Mouse (Mus musculus) limb, embryonic 14.5 days (tissue): ENCODE results near the gene Sf3b6. TPM values are rescaled to one million over a fixed set of nuclear protein-coding genes. Genes with fewer than 3 reads are reported as not detected.

Experiments used
- ATAC-seq: fragments of 200-750 bp; cut with Nextera tagmentation; 2 replicates; pipeline ENCODE4 v1.8.0; 2017; ENCODE audit warnings: low read depth, moderate number of reproducible peaks, moderate TSS enrichment; ENCODE audit not compliant: low FRiP score
- DNase-seq: peaks from one replicate; pipeline ENCODE4 v3.0.0-alpha.2; 2015; ENCODE audit warnings: low spot score
- H3K27ac ChIP-seq: fragments of 300-500 bp; sonication (generic); replicated peaks from 2 replicates; pipeline ENCODE4 v1.5.1; 2014; ENCODE audit warnings: low read depth, mild to moderate bottlenecking, low read length, moderate library complexity, mixed read lengths
- H3K27me3 ChIP-seq: fragments of 300-500 bp; sonication (generic); 2 replicates; pipeline ENCODE4 v1.6.1; 2014; ENCODE audit warnings: low read length, mixed read lengths; ENCODE audit not compliant: control insufficient read depth, insufficient read depth
- H3K36me3 ChIP-seq: fragments of 300-500 bp; sonication (generic); 2 replicates; pipeline ENCODE4 v1.6.1; 2014; ENCODE audit warnings: mild to moderate bottlenecking, low read length, moderate library complexity, mixed read lengths; ENCODE audit not compliant: control insufficient read depth, insufficient read depth
- H3K4me1 ChIP-seq: fragments of 300-500 bp; sonication (generic); 2 replicates; pipeline ENCODE4 v1.6.1; 2014; ENCODE audit warnings: antibody characterized with exemption, low read length, mixed read lengths; ENCODE audit not compliant: control insufficient read depth, insufficient read depth
- H3K4me2 ChIP-seq: fragments of 300-500 bp; sonication (generic); replicated peaks from 2 replicates; pipeline ENCODE4 v1.6.1; 2014; ENCODE audit warnings: low read depth, mild to moderate bottlenecking, low read length, moderate library complexity; ENCODE audit not compliant: severe bottlenecking
- H3K4me3 ChIP-seq: fragments of 300-500 bp; sonication (generic); replicated peaks from 2 replicates; pipeline ENCODE4 v1.5.1; 2014; ENCODE audit warnings: low read length
- H3K9ac ChIP-seq: fragments of 300-500 bp; sonication (generic); 2 replicates; pipeline ENCODE4 v1.6.1; 2014; ENCODE audit warnings: mild to moderate bottlenecking, low read depth, low read length, moderate library complexity; ENCODE audit not compliant: severe bottlenecking
- H3K9me3 ChIP-seq: fragments of 300-500 bp; sonication (generic); 2 replicates; pipeline ENCODE4 v1.6.1; 2016; ENCODE audit warnings: low read length; ENCODE audit not compliant: control insufficient read depth
- POLR2A ChIP-seq: fragments of 200-500 bp; IDR thresholded peaks from 2 replicates; pipeline ENCODE4 v1.8.0; 2012; ENCODE audit warnings: inconsistent platforms, mild to moderate bottlenecking, moderate library complexity, borderline replicate concordance; ENCODE audit not compliant: insufficient read depth, insufficient read length; ENCODE audit errors: extremely low read depth
- WGBS: fragments of 180-500 bp; shearing (Covaris S2); extraction: QIAGEN DNeasy Blood & Tissue Kit; methylation state at CpG from one replicate; pipeline ENCODE4 v1.1.7; 2014; 5-methylcytosine and 5-hydroxymethylcytosine counted together
- polyA plus RNA-seq, 2 experiments: library from polyadenylated mRNA; depleted of rRNA in 1 of 2; stranded (reverse) in 1 of 2; unstranded in 1 of 2; fragments of >200 nt; fragmentation: Nextera tagmentation in 1 of 2; extraction: Ambion mirVana in 1 of 2; gene quantifications; 2 replicates each; pipeline versions ENCODE4 v1.2.1 to v1.2.3; 2012 to 2014

Sf3b6 gene
- polyA plus RNA-seq, 2 experiments: 179 to 307 TPM

DNA sequence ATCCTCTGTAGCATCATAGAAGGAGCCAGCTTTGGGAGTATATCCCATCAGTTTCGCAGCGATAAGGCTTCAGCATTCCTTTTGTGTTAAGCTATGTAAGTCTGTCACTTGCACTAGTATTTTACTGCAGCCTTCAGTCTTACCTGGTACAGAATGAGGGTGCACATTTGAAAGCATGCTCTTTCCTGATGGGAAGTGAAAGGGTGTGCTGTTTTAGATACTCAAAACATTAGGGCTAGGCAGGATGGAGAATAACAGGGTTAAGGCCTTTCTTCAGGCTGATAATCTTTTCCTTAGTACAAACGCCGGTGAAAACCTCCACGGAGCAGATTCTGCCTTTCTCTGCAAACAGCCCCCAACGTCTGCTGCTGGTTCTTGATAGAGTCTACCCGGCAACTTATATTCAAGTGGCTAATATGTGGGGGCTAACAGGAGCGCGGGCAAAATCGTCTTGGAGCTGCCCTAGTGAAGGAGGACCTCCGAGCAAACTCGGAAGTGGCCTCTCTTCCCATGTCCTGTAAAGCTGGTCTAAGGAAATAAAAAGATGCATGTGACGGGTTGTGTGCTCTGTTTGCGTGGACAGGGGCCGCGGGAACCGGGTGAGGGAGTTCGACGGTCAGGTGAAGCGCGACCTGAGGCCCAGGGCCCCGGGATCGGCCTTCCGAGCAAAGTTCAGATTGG, 524 bp upstream of the Sf3b6 start:
- H3K9ac ChIP-seq: peak overlapping the region; percentile 70
- H3K4me2 ChIP-seq: peak overlapping the region; percentile 87
- DNase-seq (peak; percentile 27), ATAC-seq (peak; percentile 78)
- peaks cover 15% of the 10 kb centered on the region for H3K4me1 ChIP-seq
- no peaks in the 10 kb centered on the region for H3K27me3 ChIP-seq
- H3K9me3 ChIP-seq: no peaks in the 10 kb centered on the region
- H3K27ac ChIP-seq: peak overlapping the region; percentile 88
- peak overlapping the region; percentile 91 for H3K4me3 ChIP-seq
- H3K36me3 ChIP-seq: peaks cover 17% of the 10 kb centered on the region
- TF ChIP-seq POLR2A: no peak
- 9% methylated on average over 24 of the region's 24 CpGs for WGBS

DNA sequence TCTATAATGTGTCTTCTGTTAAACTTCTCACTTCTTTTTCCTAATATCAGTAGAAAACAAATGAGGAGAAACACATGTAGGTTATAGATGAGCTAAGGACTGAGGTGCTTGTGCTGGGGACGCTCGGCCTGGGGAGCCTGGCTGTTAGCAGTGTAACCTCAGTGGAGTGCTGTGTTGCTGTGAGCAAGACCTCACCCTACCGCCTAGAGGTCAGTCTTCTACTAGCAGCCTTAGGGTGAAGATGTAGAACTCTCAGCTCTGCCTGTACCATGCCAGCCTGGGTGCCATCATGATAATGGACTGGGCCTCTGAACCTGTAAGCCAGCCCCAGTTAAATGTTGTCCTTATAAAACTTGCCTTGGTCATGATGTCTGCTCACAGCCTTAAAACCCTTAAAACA, 9.9 kb downstream of the Sf3b6 start:
- DNase-seq (no peak), ATAC-seq (no peak)
- no peak overlapping the region for H3K9ac ChIP-seq
- no peak overlapping the region for H3K4me3 ChIP-seq
- no peaks in the 10 kb centered on the region for H3K4me1 ChIP-seq
- H3K4me2 ChIP-seq: no peak overlapping the region
- no peaks in the 10 kb centered on the region for H3K9me3 ChIP-seq
- TF ChIP-seq POLR2A: no peak
- H3K27me3 ChIP-seq: no peaks in the 10 kb centered on the region
- WGBS: 82% methylated on average over 3 of the region's 3 CpGs
- H3K36me3 ChIP-seq: peaks cover 59% of the 10 kb centered on the region
- no peak overlapping the region for H3K27ac ChIP-seq

DNA sequence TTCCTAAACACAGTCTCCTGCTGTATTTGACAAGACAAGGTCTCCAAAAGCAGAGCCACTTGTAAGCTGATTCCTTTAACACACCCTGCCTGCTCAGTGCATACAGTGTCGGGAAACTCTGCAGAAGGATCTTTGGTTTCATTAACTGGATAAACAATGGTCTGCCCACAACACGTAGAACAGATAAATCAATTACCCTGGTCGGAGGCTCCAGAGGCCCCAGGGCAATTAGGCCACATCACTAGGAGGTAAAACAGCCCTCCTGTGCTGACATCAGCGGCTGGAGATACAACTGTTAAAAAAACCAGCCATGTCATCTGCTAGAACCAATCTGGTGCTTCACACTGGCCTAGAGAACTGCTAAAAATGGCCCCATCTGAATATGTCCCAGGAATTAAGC, 19.6 kb downstream of the Sf3b6 start:
- H3K9ac ChIP-seq: no peak overlapping the region
- no peak overlapping the region for H3K4me2 ChIP-seq
- ATAC-seq (no peak), DNase-seq (no peak)
- H3K27me3 ChIP-seq: no peaks in the 10 kb centered on the region
- H3K4me1 ChIP-seq: peaks cover 3% of the 10 kb centered on the region; the same call in 1 of the 2 replicates
- peaks cover 19% of the 10 kb centered on the region for H3K36me3 ChIP-seq
- H3K4me3 ChIP-seq: no peak overlapping the region
- 18% methylated on average over 4 of the region's 4 CpGs for WGBS
- H3K9me3 ChIP-seq: no peaks in the 10 kb centered on the region
- TF ChIP-seq POLR2A: no peak
- no peak overlapping the region for H3K27ac ChIP-seq

DNA sequence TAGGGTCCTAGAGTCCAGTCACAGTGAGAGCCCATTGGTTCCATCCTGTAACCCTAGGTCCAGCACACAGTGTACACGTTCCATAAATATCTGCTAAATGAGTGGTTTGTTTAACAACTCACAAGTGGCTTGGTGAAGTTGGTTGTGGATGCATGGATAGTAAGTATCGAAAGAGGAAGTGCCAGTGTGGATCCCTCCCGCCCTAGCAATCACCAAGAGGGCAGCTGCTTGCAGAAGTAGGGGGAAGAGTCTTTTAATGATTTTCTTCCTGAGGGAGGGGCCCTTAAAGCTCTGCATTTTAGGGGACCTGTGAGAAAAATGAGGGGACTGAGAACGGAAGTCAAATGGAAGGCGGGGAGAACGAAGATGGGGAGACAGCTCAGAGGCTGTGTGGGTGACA, 22.7 kb downstream of the Sf3b6 start:
- WGBS: 45% methylated on average over 6 of the region's 6 CpGs
- Histone ChIP-seq H3K9me3 (no peaks in the 10 kb centered on the region), H3K4me1 (peaks cover 10% of the 10 kb centered on the region), H3K36me3 (peaks cover 8% of the 10 kb centered on the region; the same call in 1 of the 2 replicates), H3K27ac (no peak overlapping the region), H3K4me2 (no peak overlapping the region; the same call in 1 of the 2 replicates), H3K9ac (no peak overlapping the region), H3K4me3 (no peak overlapping the region), H3K27me3 (no peaks in the 10 kb centered on the region)
- no peak for TF ChIP-seq POLR2A
- ATAC-seq (no peak), DNase-seq (no peak)

DNA sequence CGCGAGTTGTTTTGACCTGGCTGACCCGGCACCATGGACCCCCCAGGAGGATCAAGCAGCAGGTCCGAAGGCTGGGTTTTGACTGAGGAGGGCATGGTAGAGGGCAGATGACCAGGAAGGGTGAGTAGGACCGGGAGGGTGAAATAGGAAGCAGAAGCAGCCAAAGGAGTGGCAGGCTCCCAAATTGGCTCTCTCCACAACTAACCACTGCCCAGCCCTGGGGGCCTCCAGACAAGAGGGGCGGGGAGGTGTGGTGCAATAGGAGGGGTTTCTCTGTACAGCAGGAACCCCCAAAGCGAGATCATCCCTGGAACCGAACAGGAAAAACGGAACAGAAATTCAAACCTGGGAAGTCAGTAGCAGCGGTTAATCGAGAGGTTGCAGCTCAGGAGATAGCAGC, 23.4 kb downstream of the Sf3b6 start:
- Histone ChIP-seq H3K4me2 (peak overlapping the region; percentile 91), H3K36me3 (peaks cover 8% of the 10 kb centered on the region; the same call in 1 of the 2 replicates), H3K9ac (peak overlapping the region; percentile 70), H3K9me3 (no peaks in the 10 kb centered on the region), H3K27me3 (no peaks in the 10 kb centered on the region), H3K4me1 (peaks cover 10% of the 10 kb centered on the region), H3K27ac (no peak overlapping the region), H3K4me3 (peak overlapping the region; percentile 55)
- under 1% methylated on average over 11 of the region's 11 CpGs for WGBS
- no peak for ATAC-seq
- no peak for DNase-seq
- no peak for TF ChIP-seq POLR2A
